Mouse (Mus musculus) embryonic facial prominence, embryonic 11.5 days (tissue): ENCODE measurements around the gene Tnfsf13. TPM values are rescaled to one million over a fixed set of nuclear protein-coding genes. Genes with fewer than 3 reads are reported as not detected.

Experiments used
- ATAC-seq: fragments of 200-750 bp; cut with Nextera tagmentation; replicated peaks from 2 replicates; pipeline ENCODE4 v1.8.0; 2017; ENCODE audit warnings: low read depth; ENCODE audit not compliant: insufficient number of reproducible peaks, low FRiP score, low TSS enrichment
- DNase-seq: peaks from one replicate; pipeline ENCODE4 v3.0.0-alpha.2; 2015; ENCODE audit warnings: low spot score
- H3K27ac ChIP-seq: fragments of 300-500 bp; sonication (generic); replicated peaks from 2 replicates; pipeline ENCODE4 v1.5.1; 2014; ENCODE audit warnings: mild to moderate bottlenecking, low read depth, low read length, control low read depth
- H3K27me3 ChIP-seq: fragments of 300-500 bp; sonication (generic); 2 replicates; pipeline ENCODE4 v1.6.1; 2014; ENCODE audit warnings: mild to moderate bottlenecking, low read length, moderate library complexity, mixed read lengths; ENCODE audit not compliant: control insufficient read depth, insufficient read depth
- H3K36me3 ChIP-seq: fragments of 300-500 bp; sonication (generic); replicated peaks from 2 replicates; pipeline ENCODE4 v1.6.1; 2014; ENCODE audit warnings: low read depth, mild to moderate bottlenecking, low read length, moderate library complexity, mixed read lengths; ENCODE audit not compliant: control insufficient read depth, insufficient read depth
- H3K4me1 ChIP-seq: fragments of 300-500 bp; sonication (generic); 2 replicates; pipeline ENCODE4 v1.6.1; 2014; ENCODE audit warnings: low read length, mixed read lengths; ENCODE audit not compliant: control insufficient read depth, insufficient read depth
- H3K4me2 ChIP-seq: fragments of 300-500 bp; sonication (generic); 2 replicates; pipeline ENCODE4 v1.6.1; 2014; ENCODE audit warnings: low read depth, mild to moderate bottlenecking, control low read depth, low read length, moderate library complexity
- H3K4me3 ChIP-seq: fragments of 300-500 bp; sonication (generic); 2 replicates; pipeline ENCODE4 v1.5.1; 2014; ENCODE audit warnings: low read depth, low read length, control low read depth
- H3K9ac ChIP-seq: fragments of 300-500 bp; sonication (generic); replicated peaks from 2 replicates; pipeline ENCODE4 v1.6.1; 2014; ENCODE audit warnings: mild to moderate bottlenecking, control low read depth, low read length
- H3K9me3 ChIP-seq: fragments of 300-500 bp; sonication (generic); replicated peaks from 2 replicates; pipeline ENCODE4 v1.6.1; 2016; ENCODE audit warnings: mild to moderate bottlenecking, low read length, inconsistent platforms, mixed read lengths; ENCODE audit not compliant: control insufficient read depth
- WGBS: fragments of 180-500 bp; shearing (Covaris S2); extraction: QIAGEN DNeasy Blood & Tissue Kit; methylation state at CpG from one replicate; pipeline ENCODE4 v1.1.7; 2014; 5-methylcytosine and 5-hydroxymethylcytosine counted together
- polyA plus RNA-seq: library from polyadenylated mRNA; unstranded; fragments of >200 nt; fragmentation: Nextera tagmentation; extraction: Ambion mirVana; gene quantifications from 2 replicates; pipeline ENCODE4 v1.2.1, GENCODE M21; 2014

The Tnfsf13 gene
- polyA plus RNA-seq, 1 experiment from 2014 or later, result 0.42 TPM

- Histone ChIP-seq H3K4me1 (no peaks in the 10 kb centered on the region), H3K36me3 (peaks cover 25% of the 10 kb centered on the region), H3K9me3 (no peaks in the 10 kb centered on the region), H3K4me2 (peak overlapping the region; percentile 87), H3K4me3 (peak overlapping the region; percentile 94), H3K27ac (peak overlapping the region; percentile 93), H3K27me3 (no peaks in the 10 kb centered on the region), H3K9ac (peak overlapping the region; percentile 99)
- peak; percentile 96 for DNase-seq
- WGBS, result under 1% methylated on average over 55 of the region's 61 CpGs
- ATAC-seq, result peak; percentile 45
These were observed 14.5 kb downstream of the Tnfsf13 start for GRCm38 (mm10) chr11:69670786-69671725.

DNA sequence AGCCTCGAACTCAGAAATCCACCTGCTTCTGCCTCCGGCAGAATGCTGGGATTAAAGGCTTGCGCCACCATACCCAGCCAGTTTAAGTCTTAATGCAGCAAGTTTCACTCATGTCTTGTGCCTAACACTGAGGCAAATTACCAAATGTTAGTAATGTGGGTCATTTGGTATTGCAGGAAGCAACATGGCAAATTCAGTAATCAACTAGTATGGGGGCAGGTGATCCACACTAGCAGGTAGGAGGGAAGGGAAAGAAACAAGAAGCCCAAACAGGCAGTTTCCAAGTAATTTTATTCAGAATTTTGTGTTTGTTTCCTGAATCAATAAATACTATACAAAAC lies 18.9 kb downstream of the Tnfsf13 start:
- Histone ChIP-seq H3K27ac (no peak overlapping the region), H3K9ac (no peak overlapping the region), H3K4me1 (no peaks in the 10 kb centered on the region), H3K4me2 (no peak overlapping the region), H3K9me3 (no peaks in the 10 kb centered on the region), H3K4me3 (no peak overlapping the region), H3K36me3 (peaks cover 23% of the 10 kb centered on the region), H3K27me3 (no peaks in the 10 kb centered on the region)
- ATAC-seq, result no peak
- DNase-seq, result no peak
- WGBS, result 83% methylated on average over 3 of the region's 3 CpGs

- 37% methylated on average over 7 of the region's 7 CpGs for WGBS
- H3K9ac ChIP-seq, result no peak within 1 kb of the TSS
- no peak within 1 kb of the TSS for H3K27ac ChIP-seq
- no peak within 1 kb of the TSS for H3K4me3 ChIP-seq
- ATAC-seq, result no peak
- H3K36me3 ChIP-seq, result peaks cover 23% of the 10 kb centered on the region
- DNase-seq, result peak; percentile 51
- no peaks in the 10 kb centered on the region for H3K27me3 ChIP-seq
- H3K4me2 ChIP-seq, result no peak within 1 kb of the TSS
- H3K4me1 ChIP-seq, result no peaks in the 10 kb centered on the region
- H3K9me3 ChIP-seq, result no peaks in the 10 kb centered on the region
These were observed 19.5 kb downstream of the Tnfsf13 start, which contains the start of gene Cd68 for GRCm38 (mm10) chr11:69665961-69666664. Gene Cd68 (minus strand): TSS chr11:69666153.

- no peak for DNase-seq
- Histone ChIP-seq H3K36me3 (peaks cover 20% of the 10 kb centered on the region), H3K4me3 (no peak overlapping the region)
These were observed 20.1 kb downstream of the Tnfsf13 start for GRCm38 (mm10) chr11:69665457-69665960.

GRCm38 (mm10) chr11:69664841-69665240 lies 20.7 kb downstream of the Tnfsf13 start:
- 91% methylated on average over 7 of the region's 7 CpGs for WGBS

More at GRCm38 (mm10) chr11:69665457-69665960, 20.1 kb downstream of the Tnfsf13 start:
- H3K27me3 ChIP-seq, result no peaks in the 10 kb centered on the region
- H3K4me1 ChIP-seq, result no peaks in the 10 kb centered on the region
- no peaks in the 10 kb centered on the region for H3K9me3 ChIP-seq
- 81% methylated on average over 9 of the region's 9 CpGs for WGBS
- no peak overlapping the region for H3K4me2 ChIP-seq
- no peak for ATAC-seq
- H3K9ac ChIP-seq, result no peak overlapping the region
- H3K27ac ChIP-seq, result no peak overlapping the region

GRCm38 (mm10) chr11:69663795-69664194 lies 21.8 kb downstream of the Tnfsf13 start:
- Histone ChIP-seq H3K36me3 (peaks cover 13% of the 10 kb centered on the region), H3K27me3 (no peaks in the 10 kb centered on the region), H3K9ac (no peak overlapping the region), H3K27ac (no peak overlapping the region), H3K4me2 (no peak overlapping the region), H3K4me1 (no peaks in the 10 kb centered on the region), H3K9me3 (no peaks in the 10 kb centered on the region), H3K4me3 (no peak overlapping the region)
- ATAC-seq, result no peak
- 90% methylated on average over 6 of the region's 6 CpGs for WGBS
- DNase-seq, result no peak

More at GRCm38 (mm10) chr11:69664841-69665240, 20.7 kb downstream of the Tnfsf13 start:
- no peak for DNase-seq
- Histone ChIP-seq H3K4me3 (no peak overlapping the region), H3K27ac (no peak overlapping the region), H3K36me3 (peaks cover 18% of the 10 kb centered on the region), H3K4me1 (no peaks in the 10 kb centered on the region), H3K9me3 (no peaks in the 10 kb centered on the region), H3K4me2 (no peak overlapping the region), H3K9ac (no peak overlapping the region), H3K27me3 (no peaks in the 10 kb centered on the region)
- no peak for ATAC-seq

GRCm38 (mm10) chr11:69662967-69663671 lies 22.5 kb downstream of the Tnfsf13 start:
- ATAC-seq, result peak; percentile 5; the same call in 1 of the 2 replicates

More at GRCm38 (mm10) chr11:69662967-69663671, 22.5 kb downstream of the Tnfsf13 start:
- Histone ChIP-seq H3K27ac (peak overlapping the region; percentile 95), H3K9ac (peak overlapping the region; percentile 70), H3K4me3 (peak overlapping the region; percentile 48), H3K27me3 (no peaks in the 10 kb centered on the region), H3K4me2 (peak overlapping the region; percentile 53), H3K4me1 (no peaks in the 10 kb centered on the region), H3K9me3 (no peaks in the 10 kb centered on the region), H3K36me3 (peaks cover 16% of the 10 kb centered on the region)
- no peak for DNase-seq
- 71% methylated on average over 13 of the region's 13 CpGs for WGBS
